Comparison of ENCODE assay signal across 11 mouse cellular contexts in genomic region chr16:89896392-89896791, GRCm38 (mm10).
A peak's percentile ranks its signal among the peaks of the same experiment; 100 is the strongest.
DNase-seq lines count a peak whose midpoint lies in the region; TF ChIP-seq lines count a peak whose summit lies in the region.
"Had no signal": no experiment of that assay in that cellular context is flagged by ENCODE, and none has a peak within 500 bp of the region (broad histone marks: within the 10 kb centered on the region; RNA-seq: fewer than 3 reads in every experiment).

No protein-coding gene starts in this region.

- no peaks in the 10 kb centered on the region for H3K79me2 ChIP-seq in CH12.LX (replicated peaks; ENCODE audit: control insufficient read depth, extremely low read depth, insufficient read depth, poor library complexity, severe bottlenecking)

- peaks cover 46% of the 10 kb centered on the region for H3K9me3 ChIP-seq in CH12.LX (replicated peaks; ENCODE audit: low read length)
- H3K9me3 ChIP-seq in forebrain, embryonic 10.5 days, result peaks cover 8% of the 10 kb centered on the region; the same call in 1 of the 2 replicates
- H3K9me3 ChIP-seq: limb, embryonic 15.5 days; stomach, embryonic 15.5 days had no signal

- no peak for TF ChIP-seq EP300 in CH12.LX (IDR thresholded peaks at IDR 0.05; ENCODE audit: low read length)

- no peak overlapping the region for H3K4me2 ChIP-seq in CH12.LX (ENCODE audit: insufficient read depth, low read depth, poor library complexity, severe bottlenecking)
- H3K4me2 ChIP-seq: hindbrain, embryonic 14.5 days; limb, embryonic 15.5 days; stomach, embryonic 15.5 days had no signal

- in situ Hi-C loops in CH12.LX (cut with MboI; ENCODE audit: low pct_ligation_motif_present, low pct_unique_long_range_greater_than_20kb, low sequenced_read_pairs), result no loop called here

- H3K36me3 ChIP-seq in CH12.LX (replicated peaks in 1 of 2; ENCODE audit: control insufficient read depth in 1 of 2, insufficient read depth in 1 of 2, low read length in 1 of 2), result no peaks in the 10 kb centered on the region
- H3K36me3 ChIP-seq in forebrain, embryonic 10.5 days (replicated peaks), result peaks cover 38% of the 10 kb centered on the region
- H3K36me3 ChIP-seq: stomach, embryonic 15.5 days had no signal

- H3K4me1 ChIP-seq in CH12.LX (ENCODE audit: control insufficient read depth in 1 of 2, insufficient read depth in 2 of 2), result peaks cover 0 to 8% of the 10 kb centered on the region in 2 experiments; a peak in 1 of 4 replicates
- peaks cover 58% of the 10 kb centered on the region for H3K4me1 ChIP-seq in cerebellum, adult 2 months (ENCODE audit: control insufficient read depth, insufficient read depth, low read length)
- peaks cover 7% of the 10 kb centered on the region for H3K4me1 ChIP-seq in forebrain, embryonic 10.5 days
- H3K4me1 ChIP-seq: stomach, embryonic 15.5 days had no signal

- no peak overlapping the region for H3K27ac ChIP-seq in CH12.LX (ENCODE audit: insufficient read depth, low read depth)
- H3K27ac ChIP-seq in cerebellum, adult 2 months (ENCODE audit: insufficient read depth, low read length), result peak overlapping the region; percentile 13
- H3K27ac ChIP-seq in forebrain, embryonic 10.5 days, result no peak overlapping the region
- H3K27ac ChIP-seq: hindbrain, embryonic 14.5 days; limb, embryonic 15.5 days; stomach, embryonic 15.5 days had no signal

- dilution Hi-C loops in CH12.LX (cut with MboI; ENCODE audit: extremely low pct_ligation_motif_present, extremely low pct_unique_long_range_greater_than_20kb, low sequenced_read_pairs), result no loop called here

- no peak for TF ChIP-seq POLR2A in CH12.LX (IDR thresholded peaks at IDR 0.05; ENCODE audit: low read depth, low read length)
- no peak for TF ChIP-seq POLR2A in cerebellum, adult 2 months (IDR thresholded peaks at IDR 0.05; ENCODE audit: borderline replicate concordance, insufficient read depth, low read length)

- DNase-seq in kidney, adult 18-20 months, result peak; percentile 22
- no peak for DNase-seq in kidney, postnatal 25 days
- DNase-seq in CH12.LX (ENCODE audit: extremely low read depth), result peak; percentile 34
- DNase-seq in cerebellum, adult 2 months, result peak; percentile 73 to 77
- peak; percentile 46 for DNase-seq in naive thymus-derived CD4-positive, alpha-beta T cell, adult 2 months (ENCODE audit: low read depth)
- no peak for DNase-seq in layer of hippocampus, adult 18-20 months (ENCODE audit: low spot score in 2 of 2)
- no peak for DNase-seq in forebrain, embryonic 10.5 days (ENCODE audit: extremely low spot score, low spot score)
- no peak for DNase-seq in left cerebral cortex, adult 8-10 months (ENCODE audit: low spot score in 2 of 2)

- WGBS in cerebellum, adult 2 months, result 27% methylated on average over 9 of the region's 9 CpGs
- 77% methylated on average over 9 of the region's 9 CpGs for WGBS in forebrain, embryonic 10.5 days

- peak; percentile 62 to 66; a peak in 3 of 4 replicates for TF ChIP-seq CTCF in CH12.LX (conservative IDR thresholded peaks at IDR 0.05 in 1 of 2, IDR thresholded peaks at IDR 0.05 in 1 of 2; ENCODE audit: low read depth in 2 of 2, low read length in 2 of 2)
- peak; percentile 81 for TF ChIP-seq CTCF in cerebellum, adult 2 months (IDR thresholded peaks at IDR 0.05; ENCODE audit: borderline replicate concordance, insufficient read depth, low read depth, low read length)

- peak; percentile 57 for TF ChIP-seq RAD21 in CH12.LX (IDR thresholded peaks at IDR 0.05; ENCODE audit: low read depth, low read length)

- H3K9ac ChIP-seq in CH12.LX (ENCODE audit: insufficient read depth, low read depth), result no peak overlapping the region
- H3K9ac ChIP-seq: hindbrain, embryonic 14.5 days; limb, embryonic 15.5 days; stomach, embryonic 15.5 days had no signal

- H3K4me3 ChIP-seq in CH12.LX (replicated peaks in 1 of 3; ENCODE audit: low read depth in 2 of 3, low read length in 2 of 3, poor library complexity in 1 of 3), result no peak overlapping the region
- peak overlapping the region; percentile 17 for H3K4me3 ChIP-seq in cerebellum, adult 2 months (replicated peaks; ENCODE audit: insufficient read depth, low read depth, low read length)
- H3K4me3 ChIP-seq in forebrain, embryonic 10.5 days, result no peak overlapping the region
- H3K4me3 ChIP-seq: limb, embryonic 15.5 days; stomach, embryonic 15.5 days had no signal

- no peaks in the 10 kb centered on the region for H3K27me3 ChIP-seq in CH12.LX (replicated peaks)
- H3K27me3 ChIP-seq in cerebellum, adult 2 months (ENCODE audit: control insufficient read depth, insufficient read depth, low read length), result no peaks in the 10 kb centered on the region
- H3K27me3 ChIP-seq in forebrain, embryonic 10.5 days (ENCODE audit: poor library complexity, severe bottlenecking), result no peaks in the 10 kb centered on the region
- H3K27me3 ChIP-seq: limb, embryonic 15.5 days; stomach, embryonic 15.5 days had no signal

TF ChIP-seq in CH12.LX, 34 proteins besides CTCF, POLR2A, EP300 and RAD21:
- TF ChIP-seq SMC3 (IDR thresholded peaks at IDR 0.05; ENCODE audit: low read depth, low read length) (peak; percentile 58), TCF12 (IDR thresholded peaks at IDR 0.05; ENCODE audit: low read depth, low read length) (no peak)
TF ChIP-seq in CH12.LX: peak in this region for 1.

Comparison
In these comparisons a context has a peak if more than half of its experiments do, and no peak if none do; other contexts are left out.
1. DNase-seq: peak in kidney, adult 18-20 months (single experiment), CH12.LX (single experiment), cerebellum, adult 2 months (2 of 2) and naive thymus-derived CD4-positive, alpha-beta T cell, adult 2 months (single experiment); none in kidney, postnatal 25 days (0 of 2), layer of hippocampus, adult 18-20 months (0 of 2), forebrain, embryonic 10.5 days (single experiment) and left cerebral cortex, adult 8-10 months (0 of 2).